16 mouse cellular contexts compared by ENCODE assay signal in the genomic region with DNA sequence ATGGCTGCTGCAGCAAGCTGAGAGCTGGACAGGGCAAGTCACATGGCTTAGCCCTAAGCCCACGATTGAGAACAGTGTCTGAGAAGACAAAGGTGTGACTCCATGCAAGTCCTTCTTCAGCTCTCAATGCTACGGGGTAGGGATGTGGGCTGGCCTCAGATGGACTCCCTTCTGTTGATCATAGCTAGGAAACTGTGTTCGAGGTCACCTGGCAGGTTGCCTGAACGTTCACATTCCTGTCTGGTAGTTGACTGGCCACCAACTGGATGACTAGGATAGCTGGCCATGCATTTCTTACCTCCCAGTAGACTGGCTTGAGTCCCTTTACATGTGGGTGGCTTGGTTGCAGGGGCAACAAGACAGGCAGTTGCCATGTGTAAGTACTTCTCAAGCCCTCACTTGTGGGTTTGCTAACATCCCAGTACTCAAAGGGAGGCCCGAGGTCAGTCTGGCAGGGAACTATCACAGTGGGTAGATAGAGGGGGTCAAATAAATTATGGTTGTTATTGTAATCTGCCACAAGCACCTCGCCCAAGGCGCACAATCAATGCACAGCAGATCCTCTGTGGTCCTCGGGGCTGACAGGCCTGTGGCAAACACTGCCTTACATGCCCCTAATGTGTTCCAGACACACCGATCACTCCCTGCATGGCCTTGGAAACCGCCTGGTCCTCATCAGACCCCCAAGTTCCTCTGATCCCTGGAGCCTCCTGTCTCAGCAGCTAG.
DNase-seq lines count a peak whose midpoint lies in the region; ATAC-seq and TF ChIP-seq lines count a peak whose summit lies in the region.
"Had no signal": no experiment of that assay in that cellular context is flagged by ENCODE, and none has a peak within 500 bp of the region (broad histone marks: within the 10 kb centered on the region; RNA-seq: fewer than 3 reads in every experiment).

No protein-coding gene starts in this region.

- H3K9me3 ChIP-seq in hindbrain, embryonic 11.5 days (ENCODE audit: control insufficient read depth, low read length), result no peaks in the 10 kb centered on the region
- no peaks in the 10 kb centered on the region for H3K9me3 ChIP-seq in hindbrain, postnatal 0 days (ENCODE audit: low read length)
- H3K9me3 ChIP-seq in embryonic facial prominence, embryonic 13.5 days, result no peaks in the 10 kb centered on the region
- H3K9me3 ChIP-seq: hindbrain, embryonic 15.5 days; liver, embryonic 15.5 days had no signal

- H3K4me2 ChIP-seq in hindbrain, embryonic 11.5 days (replicated peaks; ENCODE audit: low read depth, low read length), result no peak overlapping the region
- H3K4me2 ChIP-seq in hindbrain, postnatal 0 days (ENCODE audit: low read depth, low read length), result no peak overlapping the region
- H3K4me2 ChIP-seq in embryonic facial prominence, embryonic 13.5 days, result peak overlapping the region; percentile 32
- H3K4me2 ChIP-seq: heart, embryonic 11.5 days; hindbrain, embryonic 15.5 days; liver, embryonic 15.5 days had no signal

- TF ChIP-seq CTCF in hindbrain, postnatal 0 days (IDR thresholded peaks at IDR 0.05; ENCODE audit: low read depth), result no peak

- DNase-seq in hindbrain, embryonic 11.5 days (ENCODE audit: low spot score), result peak; percentile 22
- DNase-seq in hindbrain, postnatal 0 days (ENCODE audit: low spot score), result no peak
- peak; percentile 53 for DNase-seq in adrenal gland, postnatal 14 days
- peak; percentile 42 to 46 for DNase-seq in kidney, postnatal 25 days
- no peak for DNase-seq in liver
- DNase-seq in cerebellum, adult 18-20 months, result no peak
- no peak for DNase-seq in heart, postnatal 4 days
- DNase-seq: cerebellum, adult 9-10 months; right cerebral cortex, postnatal 4 days had no signal

- H3K9ac ChIP-seq in hindbrain, embryonic 11.5 days (ENCODE audit: low read depth, low read length), result no peak overlapping the region
- H3K9ac ChIP-seq in hindbrain, postnatal 0 days (replicated peaks; ENCODE audit: low read length), result no peak overlapping the region
- no peak overlapping the region for H3K9ac ChIP-seq in embryonic facial prominence, embryonic 13.5 days
- H3K9ac ChIP-seq: hindbrain, embryonic 15.5 days; liver, embryonic 15.5 days had no signal

- WGBS in hindbrain, embryonic 11.5 days, result 62% methylated on average over 10 of the region's 10 CpGs
- 57% methylated on average over 10 of the region's 10 CpGs for WGBS in hindbrain, postnatal 0 days
- WGBS in embryonic facial prominence, embryonic 13.5 days, result 35% methylated on average over 10 of the region's 10 CpGs

- no peak for ATAC-seq in hindbrain, embryonic 11.5 days (ENCODE audit: low FRiP score)
- no peak for ATAC-seq in hindbrain, postnatal 0 days
- peak; percentile 50; the same call in 1 of the 2 replicates for ATAC-seq in embryonic facial prominence, embryonic 13.5 days (ENCODE audit: insufficient number of reproducible peaks, insufficient read depth, low FRiP score, low TSS enrichment, low read depth)
- ATAC-seq: CD4-positive, CD25-positive, alpha-beta regulatory T cell, adult 4 months had no signal

- H3K4me3 ChIP-seq in hindbrain, embryonic 11.5 days (ENCODE audit: low read depth, low read length), result no peak overlapping the region
- no peak overlapping the region for H3K4me3 ChIP-seq in hindbrain, postnatal 0 days (ENCODE audit: low read length)
- H3K4me3 ChIP-seq in embryonic facial prominence, embryonic 13.5 days, result no peak overlapping the region
- H3K4me3 ChIP-seq: hindbrain, embryonic 15.5 days; left cerebral cortex, adult 2 months; liver, embryonic 15.5 days had no signal

- H3K27ac ChIP-seq in hindbrain, embryonic 11.5 days (ENCODE audit: low read depth, low read length), result no peak overlapping the region
- H3K27ac ChIP-seq in hindbrain, postnatal 0 days, result no peak overlapping the region
- peak overlapping the region; percentile 81 for H3K27ac ChIP-seq in embryonic facial prominence, embryonic 13.5 days
- H3K27ac ChIP-seq: hindbrain, embryonic 15.5 days; left cerebral cortex, adult 2 months; liver, embryonic 15.5 days had no signal

- H3K36me3 ChIP-seq in hindbrain, embryonic 11.5 days (ENCODE audit: control insufficient read depth, insufficient read depth, low read length), result no peaks in the 10 kb centered on the region
- H3K36me3 ChIP-seq in hindbrain, postnatal 0 days (ENCODE audit: insufficient read depth, low read length), result no peaks in the 10 kb centered on the region
- no peaks in the 10 kb centered on the region for H3K36me3 ChIP-seq in embryonic facial prominence, embryonic 13.5 days
- H3K36me3 ChIP-seq: hindbrain, embryonic 15.5 days; liver, embryonic 15.5 days had no signal

- peaks cover 2% of the 10 kb centered on the region; the same call in 1 of the 2 replicates for H3K4me1 ChIP-seq in hindbrain, embryonic 11.5 days (replicated peaks; ENCODE audit: control insufficient read depth, insufficient read depth, low read length)
- H3K4me1 ChIP-seq in hindbrain, postnatal 0 days (ENCODE audit: insufficient read depth, low read length), result no peaks in the 10 kb centered on the region
- H3K4me1 ChIP-seq in embryonic facial prominence, embryonic 13.5 days, result peaks cover 60% of the 10 kb centered on the region
- H3K4me1 ChIP-seq: hindbrain, embryonic 15.5 days; liver, embryonic 15.5 days had no signal

- 0 out of 2 replicates have a peak, but pooled peaks cover 3% of the 10 kb centered on the region for H3K27me3 ChIP-seq in hindbrain, embryonic 11.5 days (ENCODE audit: control insufficient read depth, insufficient read depth, low read length)
- H3K27me3 ChIP-seq in hindbrain, postnatal 0 days (ENCODE audit: insufficient read depth, low read length), result no peaks in the 10 kb centered on the region
- peaks cover 19% of the 10 kb centered on the region for H3K27me3 ChIP-seq in embryonic facial prominence, embryonic 13.5 days
- H3K27me3 ChIP-seq: hindbrain, embryonic 15.5 days; liver, embryonic 15.5 days; Patski had no signal

Comparison
In these comparisons a context has a peak if more than half of its experiments do, and no peak if none do; other contexts are left out.
1. DNase-seq: peak in hindbrain, embryonic 11.5 days (single experiment), adrenal gland, postnatal 14 days (single experiment) and kidney, postnatal 25 days (2 of 2); none in hindbrain, postnatal 0 days (single experiment), liver (single experiment), cerebellum, adult 18-20 months (0 of 2) and heart, postnatal 4 days (single experiment).